Mouse (Mus musculus): ENCODE data around the gene Ankrd63. TPM values are rescaled to one million over a fixed set of nuclear protein-coding genes. Genes with fewer than 3 reads are reported as not detected.
"Not testable (repeated sequence)": the region's sequence is repeated elsewhere in the genome, so short reads cannot be mapped to it uniquely, and the experiment has no call there.

Gene Ankrd63
- polyA plus RNA-seq, 1 experiment from 2014 or later, result not detected

DNA sequence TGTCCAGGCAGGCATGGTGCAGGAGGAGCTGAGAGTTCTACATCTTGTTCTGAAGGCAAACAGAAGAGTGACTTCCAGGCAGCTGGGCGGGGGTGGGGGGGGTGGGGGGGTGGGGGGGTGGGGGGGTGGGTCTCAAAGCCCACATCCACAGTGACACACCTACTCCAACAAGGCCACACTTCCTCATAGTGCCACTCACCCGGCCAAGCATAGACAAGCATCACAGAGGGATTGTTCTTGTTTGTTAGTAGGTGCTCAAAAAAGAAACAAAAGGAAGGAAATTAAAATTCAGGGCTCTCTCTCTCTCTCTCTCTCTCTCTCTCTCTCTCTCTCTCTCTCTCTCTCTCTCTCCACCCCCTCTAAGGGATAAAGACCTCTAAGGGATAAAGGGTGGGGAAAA lies 53.1 kb downstream of the Ankrd63 start:
- not testable (repeated sequence) for H3K9ac ChIP-seq (ENCODE audit: low read depth, low read length); ATAC-seq (ENCODE audit: low FRiP score); H3K36me3 ChIP-seq (ENCODE audit: control insufficient read depth, insufficient read depth, low read length); H3K9me3 ChIP-seq (ENCODE audit: control insufficient read depth, low read length); H3K27me3 ChIP-seq (ENCODE audit: control insufficient read depth, insufficient read depth, low read length); DNase-seq (ENCODE audit: low spot score); H3K27ac ChIP-seq (ENCODE audit: low read depth, low read length); H3K4me3 ChIP-seq (ENCODE audit: low read depth, low read length); H3K4me1 ChIP-seq (replicated peaks; ENCODE audit: control insufficient read depth, insufficient read depth, low read length); H3K4me2 ChIP-seq (replicated peaks; ENCODE audit: low read depth, low read length)
- WGBS, result 88% methylated on average over 1 of the region's 2 CpGs

Other genes starting within 250 kb of the Ankrd63 start
- 304 and 306 TPM in 2 replicates for gene Srp14, start 224.3 kb downstream of the Ankrd63 start, polyA plus RNA-seq (2014; fragmentation: Nextera tagmentation; extraction: Ambion mirVana)
- gene Bmf, start 154.3 kb downstream of the Ankrd63 start, polyA plus RNA-seq (2014; fragmentation: Nextera tagmentation; extraction: Ambion mirVana), result 2.5 and 4.9 TPM in 2 replicates
- gene Bub1b, start 105.8 kb downstream of the Ankrd63 start, polyA plus RNA-seq (2014; fragmentation: Nextera tagmentation; extraction: Ambion mirVana), result 80.6 and 100.0 TPM in 2 replicates
- 1.5 and 2.0 TPM in 2 replicates for gene Pak6, start 40.7 kb downstream of the Ankrd63 start, polyA plus RNA-seq (2014; fragmentation: Nextera tagmentation; extraction: Ambion mirVana)
- gene Plcb2, start 24.5 kb upstream of the Ankrd63 start, polyA plus RNA-seq (2014; fragmentation: Nextera tagmentation; extraction: Ambion mirVana), result 0.32 and 0.43 TPM in 2 replicates
- gene Inafm2, start 41.8 kb upstream of the Ankrd63 start, polyA plus RNA-seq (2014; fragmentation: Nextera tagmentation; extraction: Ambion mirVana), result 34.1 and 35.4 TPM in 2 replicates
- gene Ccdc9b, start 58.7 kb upstream of the Ankrd63 start, polyA plus RNA-seq (2014; fragmentation: Nextera tagmentation; extraction: Ambion mirVana), result 0.68 and 0.98 TPM in 2 replicates
- gene Phgr1, start 68.8 kb upstream of the Ankrd63 start, polyA plus RNA-seq (2014; fragmentation: Nextera tagmentation; extraction: Ambion mirVana), result not detected in 2 replicates
- 8.5 and 9.2 TPM in 2 replicates for gene Disp2, start 75.8 kb upstream of the Ankrd63 start, polyA plus RNA-seq (2014; fragmentation: Nextera tagmentation; extraction: Ambion mirVana)
- 156 and 163 TPM in 2 replicates for gene Knstrn, start 110.0 kb upstream of the Ankrd63 start, polyA plus RNA-seq (2014; fragmentation: Nextera tagmentation; extraction: Ambion mirVana)
- 42.1 and 45.0 TPM in 2 replicates for gene Ivd, start 158.0 kb upstream of the Ankrd63 start, polyA plus RNA-seq (2014; fragmentation: Nextera tagmentation; extraction: Ambion mirVana)
- 2.1 TPM in 2 replicates for gene Bahd1, start 196.4 kb upstream of the Ankrd63 start, polyA plus RNA-seq (2014; fragmentation: Nextera tagmentation; extraction: Ambion mirVana)
- gene Chst14, start 222.5 kb upstream of the Ankrd63 start, polyA plus RNA-seq (2014; fragmentation: Nextera tagmentation; extraction: Ambion mirVana), result 19.1 and 22.2 TPM in 2 replicates

Data from hindbrain, embryonic 11.5 days (tissue).